Mouse (Mus musculus): ENCODE measurements at regions not wholly inside any gene's neighbourhood (a gene's known extent, or its start where the extent isn't known, plus 50 kb on each side); places are given as distances from the start of the nearest gene placed in this dataset.

- Histone ChIP-seq H3K4me1 (ENCODE audit: control insufficient read depth, insufficient read depth, low read length) (no peaks in the 10 kb centered on the region), H3K27ac (ENCODE audit: insufficient read depth, low read length) (no peak overlapping the region), H3K4me3 (ENCODE audit: insufficient read depth, low read length) (no peak overlapping the region)
- TF ChIP-seq POLR2A (IDR thresholded peaks at IDR 0.05; ENCODE audit: low read depth, low read length) = no peak
- no peak for TF ChIP-seq CTCF (IDR thresholded peaks at IDR 0.05; ENCODE audit: borderline replicate concordance, insufficient read depth, low read length)
Observed at GRCm38 (mm10) chr12:93011583-93011982, 1162.6 kb upstream of the Sel1l start.

- no peak overlapping the region for H3K27ac ChIP-seq (ENCODE audit: insufficient read depth, low read length)
- no peak for TF ChIP-seq POLR2A (IDR thresholded peaks at IDR 0.05; ENCODE audit: low read depth, low read length)
- TF ChIP-seq CTCF (IDR thresholded peaks at IDR 0.05; ENCODE audit: borderline replicate concordance, insufficient read depth, low read length) = no peak
- no peak overlapping the region for H3K4me3 ChIP-seq (ENCODE audit: insufficient read depth, low read length)
- H3K4me1 ChIP-seq (ENCODE audit: control insufficient read depth, insufficient read depth, low read length) = no peaks in the 10 kb centered on the region
Observed at GRCm38 (mm10) chr12:93006844-93007365, 1157.9 kb upstream of the Sel1l start.

- no peak for TF ChIP-seq POLR2A (IDR thresholded peaks at IDR 0.05; ENCODE audit: low read depth, low read length)
- no peak for TF ChIP-seq CTCF (IDR thresholded peaks at IDR 0.05; ENCODE audit: borderline replicate concordance, insufficient read depth, low read length)
- Histone ChIP-seq H3K27ac (ENCODE audit: insufficient read depth, low read length) (no peak overlapping the region), H3K4me1 (ENCODE audit: control insufficient read depth, insufficient read depth, low read length) (no peaks in the 10 kb centered on the region), H3K4me3 (ENCODE audit: insufficient read depth, low read length) (no peak overlapping the region)
Observed at GRCm38 (mm10) chr12:93003125-93003524, 1154.2 kb upstream of the Sel1l start.

GRCm38 (mm10) chr12:92975698-92976097, 1126.7 kb upstream of the Sel1l start:
- Histone ChIP-seq H3K4me3 (ENCODE audit: insufficient read depth, low read length) (no peak overlapping the region), H3K27ac (ENCODE audit: insufficient read depth, low read length) (no peak overlapping the region), H3K4me1 (ENCODE audit: control insufficient read depth, insufficient read depth, low read length) (no peaks in the 10 kb centered on the region)
- no peak for TF ChIP-seq CTCF (IDR thresholded peaks at IDR 0.05; ENCODE audit: borderline replicate concordance, insufficient read depth, low read length)
- TF ChIP-seq POLR2A (IDR thresholded peaks at IDR 0.05; ENCODE audit: low read depth, low read length) = no peak

- H3K4me1 ChIP-seq (ENCODE audit: control insufficient read depth, insufficient read depth, low read length) = no peaks in the 10 kb centered on the region
- no peak overlapping the region for H3K4me3 ChIP-seq (ENCODE audit: insufficient read depth, low read length)
- TF ChIP-seq CTCF (IDR thresholded peaks at IDR 0.05; ENCODE audit: borderline replicate concordance, insufficient read depth, low read length) (no peak), POLR2A (IDR thresholded peaks at IDR 0.05; ENCODE audit: low read depth, low read length) (no peak)
- H3K27ac ChIP-seq (ENCODE audit: insufficient read depth, low read length) = no peak overlapping the region
Observed at GRCm38 (mm10) chr12:92944352-92944751, 1095.4 kb upstream of the Sel1l start.

GRCm38 (mm10) chr12:92927591-92927990, 1078.6 kb upstream of the Sel1l start:
- H3K27ac ChIP-seq (ENCODE audit: insufficient read depth, low read length) = no peak overlapping the region
- no peak overlapping the region for H3K4me3 ChIP-seq (ENCODE audit: insufficient read depth, low read length)
- no peaks in the 10 kb centered on the region for H3K4me1 ChIP-seq (ENCODE audit: control insufficient read depth, insufficient read depth, low read length)
- TF ChIP-seq POLR2A (IDR thresholded peaks at IDR 0.05; ENCODE audit: low read depth, low read length) (no peak), CTCF (IDR thresholded peaks at IDR 0.05; ENCODE audit: borderline replicate concordance, insufficient read depth, low read length) (no peak)

- H3K27ac ChIP-seq (ENCODE audit: insufficient read depth, low read length) = no peak overlapping the region
- H3K4me3 ChIP-seq (ENCODE audit: insufficient read depth, low read length) = no peak overlapping the region
- TF ChIP-seq CTCF (IDR thresholded peaks at IDR 0.05; ENCODE audit: borderline replicate concordance, insufficient read depth, low read length) = no peak
- no peak for TF ChIP-seq POLR2A (IDR thresholded peaks at IDR 0.05; ENCODE audit: low read depth, low read length)
Observed at GRCm38 (mm10) chr12:92926942-92927341, 1078.0 kb upstream of the Sel1l start.

GRCm38 (mm10) chr12:92919920-92920319, 1071.0 kb upstream of the Sel1l start:
- H3K4me1 ChIP-seq (ENCODE audit: control insufficient read depth, insufficient read depth, low read length) = no peaks in the 10 kb centered on the region
- TF ChIP-seq POLR2A (IDR thresholded peaks at IDR 0.05; ENCODE audit: low read depth, low read length) (no peak), CTCF (IDR thresholded peaks at IDR 0.05; ENCODE audit: borderline replicate concordance, insufficient read depth, low read length) (no peak)
- H3K4me3 ChIP-seq (ENCODE audit: insufficient read depth, low read length) = no peak overlapping the region
- no peak overlapping the region for H3K27ac ChIP-seq (ENCODE audit: insufficient read depth, low read length)

More at GRCm38 (mm10) chr12:92926942-92927341, 1078.0 kb upstream of the Sel1l start:
- no peaks in the 10 kb centered on the region for H3K4me1 ChIP-seq (ENCODE audit: control insufficient read depth, insufficient read depth, low read length)

- Histone ChIP-seq H3K27ac (ENCODE audit: insufficient read depth, low read length) (no peak overlapping the region), H3K4me3 (ENCODE audit: insufficient read depth, low read length) (no peak overlapping the region), H3K4me1 (ENCODE audit: control insufficient read depth, insufficient read depth, low read length) (no peaks in the 10 kb centered on the region)
- TF ChIP-seq POLR2A (IDR thresholded peaks at IDR 0.05; ENCODE audit: low read depth, low read length) (no peak), CTCF (IDR thresholded peaks at IDR 0.05; ENCODE audit: borderline replicate concordance, insufficient read depth, low read length) (no peak)
Observed at GRCm38 (mm10) chr12:92916267-92916666, 1067.3 kb upstream of the Sel1l start.

- TF ChIP-seq CTCF (IDR thresholded peaks at IDR 0.05; ENCODE audit: borderline replicate concordance, insufficient read depth, low read length) (no peak), POLR2A (IDR thresholded peaks at IDR 0.05; ENCODE audit: low read depth, low read length) (no peak)
- H3K27ac ChIP-seq (ENCODE audit: insufficient read depth, low read length) = no peak overlapping the region
- no peak overlapping the region for H3K4me3 ChIP-seq (ENCODE audit: insufficient read depth, low read length)
- H3K4me1 ChIP-seq (ENCODE audit: control insufficient read depth, insufficient read depth, low read length) = no peaks in the 10 kb centered on the region
Observed at GRCm38 (mm10) chr12:92915776-92916175, 1066.8 kb upstream of the Sel1l start.

GRCm38 (mm10) chr12:92915203-92915602, 1066.2 kb upstream of the Sel1l start:
- Histone ChIP-seq H3K27ac (ENCODE audit: insufficient read depth, low read length) (no peak overlapping the region), H3K4me3 (ENCODE audit: insufficient read depth, low read length) (no peak overlapping the region), H3K4me1 (ENCODE audit: control insufficient read depth, insufficient read depth, low read length) (no peaks in the 10 kb centered on the region)
- TF ChIP-seq CTCF (IDR thresholded peaks at IDR 0.05; ENCODE audit: borderline replicate concordance, insufficient read depth, low read length) (no peak), POLR2A (IDR thresholded peaks at IDR 0.05; ENCODE audit: low read depth, low read length) (no peak)

All from embryonic fibroblast, embryonic 13.5 days (primary cell).